Mouse (Mus musculus) kidney, embryonic 16.5 days (tissue): ENCODE results near the gene Vps52. TPM values are rescaled to one million over a fixed set of nuclear protein-coding genes. Genes with fewer than 3 reads are reported as not detected.
A peak's percentile ranks its signal among the peaks of the same experiment; 100 is the strongest.

Source experiments
- ATAC-seq: fragments of 200-750 bp; cut with Nextera tagmentation; 2 replicates; pipeline ENCODE4 v1.8.0; 2017; ENCODE audit warnings: moderate TSS enrichment; ENCODE audit not compliant: low FRiP score, low TSS enrichment
- H3K27ac ChIP-seq: fragments of 300-500 bp; sonication (generic); 2 replicates; pipeline ENCODE4 v1.5.1; 2014; ENCODE audit warnings: low read length
- H3K27me3 ChIP-seq: fragments of 300-500 bp; sonication (generic); 2 replicates; pipeline ENCODE4 v1.6.1; 2014; ENCODE audit warnings: low read length, control low read depth, mixed read lengths; ENCODE audit not compliant: insufficient read depth
- H3K36me3 ChIP-seq: fragments of 300-500 bp; sonication (generic); 2 replicates; pipeline ENCODE4 v1.6.1; 2014; ENCODE audit warnings: low read length, control low read depth, mixed read lengths; ENCODE audit not compliant: insufficient read depth
- H3K4me1 ChIP-seq: fragments of 300-500 bp; sonication (generic); 2 replicates; pipeline ENCODE4 v1.6.1; 2014; ENCODE audit warnings: low read length, control low read depth, mixed read lengths; ENCODE audit not compliant: insufficient read depth
- H3K4me2 ChIP-seq: fragments of 300-500 bp; sonication (generic); replicated peaks from 2 replicates; pipeline ENCODE4 v1.6.1; 2014; ENCODE audit warnings: low read depth, low read length
- H3K4me3 ChIP-seq: fragments of 300-500 bp; sonication (generic); 2 replicates; pipeline ENCODE4 v1.5.1; 2014; ENCODE audit warnings: mild to moderate bottlenecking, low read length
- H3K9ac ChIP-seq: fragments of 300-500 bp; sonication (generic); replicated peaks from 2 replicates; pipeline ENCODE4 v1.6.1; 2014; ENCODE audit warnings: low read length
- H3K9me3 ChIP-seq: fragments of 300-500 bp; sonication (generic); 2 replicates; pipeline ENCODE4 v1.6.1; 2016; ENCODE audit warnings: low read length, control low read depth
- whole genome bisulfite sequencing: fragments of 180-500 bp; shearing (Covaris S2); extraction: QIAGEN DNeasy Blood & Tissue Kit; methylation state at CpG from one replicate; pipeline ENCODE4 v1.1.7; 2014; 5-methylcytosine and 5-hydroxymethylcytosine counted together
- polyA plus RNA-seq: library from polyadenylated mRNA; unstranded; fragments of >200 nt; fragmentation: Nextera tagmentation; extraction: Ambion mirVana; gene quantifications from 2 replicates; pipeline ENCODE4 v1.2.1, GENCODE M21; 2015

Vps52 gene
- polyA plus RNA-seq, 1 experiment from 2014 or later, result 51.9 TPM

GRCm38 (mm10) chr17:33965082-33965845 is 9.7 kb downstream of the Vps52 start:
- Histone ChIP-seq H3K4me1 (no peaks in the 10 kb centered on the region), H3K4me3 (no peak overlapping the region), H3K9me3 (no peaks in the 10 kb centered on the region; the same call in 1 of the 2 replicates), H3K4me2 (no peak overlapping the region), H3K9ac (no peak overlapping the region), H3K36me3 (peaks cover 33% of the 10 kb centered on the region), H3K27ac (no peak overlapping the region), H3K27me3 (no peaks in the 10 kb centered on the region)
- WGBS, result 84% methylated on average over 17 of the region's 17 CpGs
- ATAC-seq, result no peak

GRCm38 (mm10) chr17:33965846-33966550 is 10.4 kb downstream of the Vps52 start:
- H3K9me3 ChIP-seq, result no peaks in the 10 kb centered on the region; the same call in 1 of the 2 replicates
- no peaks in the 10 kb centered on the region for H3K27me3 ChIP-seq
- 86% methylated on average over 15 of the region's 16 CpGs for WGBS
- no peak overlapping the region for H3K9ac ChIP-seq
- H3K27ac ChIP-seq, result no peak overlapping the region
- no peak overlapping the region for H3K4me3 ChIP-seq
- peaks cover 32% of the 10 kb centered on the region for H3K36me3 ChIP-seq
- no peak overlapping the region for H3K4me2 ChIP-seq
- no peak for ATAC-seq
- no peaks in the 10 kb centered on the region for H3K4me1 ChIP-seq

GRCm38 (mm10) chr17:33968489-33968888 is 12.9 kb downstream of the Vps52 start:
- peak; percentile 52; the same call in 1 of the 2 replicates for ATAC-seq
- 3% methylated on average over 9 of the region's 9 CpGs for WGBS
- no peak overlapping the region for H3K27ac ChIP-seq
- H3K36me3 ChIP-seq, result peaks cover 11% of the 10 kb centered on the region
- H3K4me3 ChIP-seq, result no peak overlapping the region
- H3K9ac ChIP-seq, result no peak overlapping the region
- no peaks in the 10 kb centered on the region for H3K4me1 ChIP-seq
- H3K27me3 ChIP-seq, result peaks cover 1% of the 10 kb centered on the region; the same call in 1 of the 2 replicates
- H3K9me3 ChIP-seq, result no peaks in the 10 kb centered on the region; the same call in 1 of the 2 replicates
- no peak overlapping the region for H3K4me2 ChIP-seq

DNA sequence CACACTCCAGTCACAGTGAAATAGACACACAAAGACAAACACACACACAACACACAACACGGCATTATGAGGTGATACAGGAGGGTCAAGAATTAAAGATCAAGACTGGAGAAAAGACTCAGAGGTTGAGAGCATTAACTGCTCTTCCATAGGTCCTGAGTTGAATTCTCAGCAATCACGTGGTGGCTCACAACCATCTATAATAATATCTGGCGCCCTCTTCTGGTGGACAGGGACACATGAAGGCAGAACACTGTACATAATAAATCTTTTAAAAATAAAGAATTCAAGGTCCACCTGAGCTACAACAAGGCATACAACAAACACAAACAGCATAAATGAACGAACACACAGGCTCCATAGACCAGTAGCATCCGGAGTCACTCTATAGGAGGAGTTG is 13.3 kb downstream of the Vps52 start:
- H3K27ac ChIP-seq, result no peak overlapping the region
- H3K27me3 ChIP-seq, result peaks cover 4% of the 10 kb centered on the region; the same call in 1 of the 2 replicates
- no peaks in the 10 kb centered on the region for H3K4me1 ChIP-seq
- 29% methylated on average over 5 of the region's 5 CpGs for WGBS
- 0 out of 2 replicates have a peak, but pooled peaks have one; percentile 2 for ATAC-seq
- H3K36me3 ChIP-seq, result peaks cover 7% of the 10 kb centered on the region
- H3K4me3 ChIP-seq, result no peak overlapping the region
- no peak overlapping the region for H3K9ac ChIP-seq
- no peak overlapping the region for H3K4me2 ChIP-seq
- no peaks in the 10 kb centered on the region; the same call in 1 of the 2 replicates for H3K9me3 ChIP-seq

DNA sequence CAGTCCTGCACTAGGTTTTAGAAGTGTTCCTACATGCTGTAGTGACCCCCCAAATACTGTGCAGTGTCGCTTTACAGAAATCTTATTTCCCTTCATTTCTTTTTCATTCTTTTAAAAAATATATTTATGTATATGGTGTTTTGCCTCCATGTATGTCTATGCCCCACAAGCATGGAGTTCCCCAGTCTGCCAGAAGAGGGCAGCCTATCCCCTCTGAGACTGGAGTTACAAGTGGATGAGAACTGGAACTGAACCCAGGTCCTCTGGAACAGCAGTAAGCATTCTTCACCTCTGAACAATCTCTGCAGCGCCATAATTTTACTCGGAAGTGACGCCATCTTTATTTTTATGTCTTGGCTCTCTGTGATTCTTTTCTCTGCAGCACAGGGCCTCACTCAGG is 13.8 kb downstream of the Vps52 start:
- Histone ChIP-seq H3K27me3 (peaks cover 4% of the 10 kb centered on the region; the same call in 1 of the 2 replicates), H3K4me1 (no peaks in the 10 kb centered on the region), H3K27ac (no peak overlapping the region), H3K9ac (no peak overlapping the region), H3K36me3 (peaks cover 5% of the 10 kb centered on the region), H3K4me3 (no peak overlapping the region), H3K9me3 (no peaks in the 10 kb centered on the region; the same call in 1 of the 2 replicates), H3K4me2 (no peak overlapping the region)
- 75% methylated on average over 4 of the region's 4 CpGs for WGBS
- no peak for ATAC-seq

DNA sequence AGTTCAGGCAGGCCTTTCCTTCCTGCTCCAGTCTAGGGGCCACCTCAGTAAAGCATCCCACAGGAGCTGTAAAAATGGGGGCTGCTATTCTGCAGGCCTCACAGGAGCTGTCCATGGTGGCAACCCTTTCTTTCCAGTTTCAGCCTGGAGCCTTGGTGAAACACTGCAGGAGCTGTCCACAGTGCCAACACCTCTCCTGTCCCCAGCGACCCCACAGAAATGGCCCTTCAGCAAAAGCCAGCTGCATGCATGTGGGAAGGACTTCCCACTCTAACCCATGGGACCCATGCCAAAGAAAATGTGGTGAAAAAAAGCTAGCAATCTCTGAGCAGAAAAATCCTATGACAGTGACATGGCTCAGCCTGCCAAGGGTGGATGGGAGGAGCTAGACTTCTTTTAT is 17.1 kb downstream of the Vps52 start:
- WGBS, result 4% methylated on average over 1 of the region's 1 CpGs
- Histone ChIP-seq H3K9ac (no peak overlapping the region), H3K9me3 (no peaks in the 10 kb centered on the region; the same call in 1 of the 2 replicates), H3K27me3 (peaks cover 13% of the 10 kb centered on the region), H3K4me3 (no peak overlapping the region), H3K4me1 (no peaks in the 10 kb centered on the region), H3K27ac (no peak overlapping the region), H3K4me2 (no peak overlapping the region), H3K36me3 (no peaks in the 10 kb centered on the region)
- ATAC-seq, result 0 out of 2 replicates have a peak, but pooled peaks have one; percentile 13

DNA sequence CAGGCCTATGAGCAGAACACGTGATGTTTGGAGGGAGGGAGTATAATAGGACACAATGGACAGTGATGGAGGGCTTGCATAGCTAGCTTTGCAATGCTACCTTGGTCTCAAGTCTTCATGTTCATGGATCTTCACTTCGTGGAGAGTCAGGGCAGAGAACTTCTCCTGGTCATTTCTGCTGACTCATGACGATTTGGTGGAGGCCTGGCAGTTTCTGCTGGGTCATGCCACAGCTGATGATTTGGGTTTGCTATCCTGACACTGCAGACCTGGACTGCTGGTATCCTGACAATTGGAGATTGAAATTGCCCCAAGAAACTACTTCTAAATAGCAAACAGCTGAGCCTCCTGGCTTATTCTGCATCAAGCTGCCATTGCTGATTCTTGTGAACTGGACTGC is 18.0 kb downstream of the Vps52 start:
- H3K9ac ChIP-seq, result no peak overlapping the region
- H3K4me1 ChIP-seq, result peaks cover 9% of the 10 kb centered on the region
- H3K27me3 ChIP-seq, result peaks cover 21% of the 10 kb centered on the region
- ATAC-seq, result no peak
- H3K9me3 ChIP-seq, result no peaks in the 10 kb centered on the region; the same call in 1 of the 2 replicates
- 66% methylated on average over 3 of the region's 3 CpGs for WGBS
- no peaks in the 10 kb centered on the region for H3K36me3 ChIP-seq
- no peak overlapping the region for H3K27ac ChIP-seq
- H3K4me2 ChIP-seq, result no peak overlapping the region
- H3K4me3 ChIP-seq, result no peak overlapping the region

DNA sequence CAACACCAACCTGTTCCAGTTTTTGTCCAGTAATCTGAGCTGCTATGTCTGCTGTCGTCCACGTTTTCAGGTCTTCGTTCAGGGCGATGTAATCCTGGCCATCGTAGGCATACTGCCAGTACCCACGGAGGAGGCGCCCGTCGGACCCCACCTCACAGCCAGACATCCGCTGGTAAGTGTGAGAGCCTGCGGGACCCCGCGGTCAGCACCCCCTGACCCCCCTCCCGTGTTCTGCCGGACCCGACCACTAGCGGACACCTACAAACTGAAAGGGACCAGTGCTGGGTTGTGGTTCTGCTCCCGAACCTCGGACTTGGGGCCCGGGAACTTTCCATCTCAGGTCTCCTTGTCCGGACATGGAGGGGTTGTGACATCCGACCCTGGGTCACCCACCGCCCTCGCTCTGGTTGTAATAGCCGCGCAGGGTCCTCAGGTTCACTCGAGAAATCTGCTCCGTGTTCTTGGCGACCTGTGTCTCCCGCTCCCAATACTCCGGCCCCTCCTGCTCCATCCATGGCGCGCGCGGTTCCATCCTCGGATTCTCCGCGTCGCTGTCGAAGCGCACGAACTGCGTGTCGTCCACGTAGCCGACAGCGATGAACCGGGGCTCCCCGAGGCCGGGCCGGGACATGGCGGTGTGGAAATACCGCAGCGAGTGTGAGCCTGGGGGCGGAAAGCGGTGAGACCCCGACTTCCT is 22.4 kb downstream of the Vps52 start:
- peaks cover 31% of the 10 kb centered on the region for H3K27me3 ChIP-seq
- no peaks in the 10 kb centered on the region for H3K9me3 ChIP-seq
- no peak for ATAC-seq
- H3K4me3 ChIP-seq, result peak overlapping the region; percentile 43
- H3K4me1 ChIP-seq, result peaks cover 14% of the 10 kb centered on the region
- peak overlapping the region; percentile 66 for H3K4me2 ChIP-seq
- H3K9ac ChIP-seq, result peak overlapping the region; percentile 43
- no peak overlapping the region for H3K27ac ChIP-seq
- under 1% methylated on average over 57 of the region's 57 CpGs for WGBS
- H3K36me3 ChIP-seq, result no peaks in the 10 kb centered on the region

- H3K4me1 ChIP-seq, result peaks cover 14% of the 10 kb centered on the region
- peak overlapping the region; percentile 43 for H3K9ac ChIP-seq
- no peaks in the 10 kb centered on the region for H3K9me3 ChIP-seq
- H3K4me3 ChIP-seq, result peak overlapping the region; percentile 43
- peak overlapping the region; percentile 66 for H3K4me2 ChIP-seq
- ATAC-seq, result peak; percentile 82
- WGBS, result under 1% methylated on average over 17 of the region's 17 CpGs
- no peaks in the 10 kb centered on the region for H3K36me3 ChIP-seq
- peaks cover 28% of the 10 kb centered on the region for H3K27me3 ChIP-seq
- H3K27ac ChIP-seq, result no peak overlapping the region
Observed at GRCm38 (mm10) chr17:33978631-33979031, 23.0 kb downstream of the Vps52 start.
